Mouse (Mus musculus) G1E (cell line): ENCODE results near the gene Wdr53.

Source experiments
- CTCF ChIP-seq: IDR thresholded peaks from 2 replicates; pipeline ENCODE4 v1.5.1; 2012; ENCODE audit warnings: low read depth, low read length, inconsistent platforms, mixed read lengths
- GATA1 ChIP-seq: IDR thresholded peaks from 2 replicates; pipeline ENCODE4 v1.6.1; 2012; ENCODE audit warnings: borderline replicate concordance, low read length, inconsistent platforms, mixed read lengths
- POLR2AphosphoS5 ChIP-seq: IDR thresholded peaks from 2 replicates; pipeline ENCODE4 v1.6.1; 2012; ENCODE audit warnings: low read depth, low read length, inconsistent platforms; ENCODE audit not compliant: insufficient replicate concordance

GRCm38 (mm10) chr16:32275041-32275440, 28.0 kb downstream of the Wdr53 start:
- TF ChIP-seq CTCF, result no peak
- no peak for TF ChIP-seq GATA1
- no peak for TF ChIP-seq POLR2AphosphoS5
